Mouse (Mus musculus) ES-E14 (cell line): ENCODE data around the gene Pex7. TPM values are rescaled to one million over a fixed set of nuclear protein-coding genes. Genes with fewer than 3 reads are reported as not detected.
"Not testable (repeated sequence)": the region's sequence is repeated elsewhere in the genome, so short reads cannot be mapped to it uniquely, and the experiment has no call there.

Experiments
- DNase-seq: peaks from one replicate; pipeline ENCODE4 v3.0.0-alpha.2; 2013; ENCODE audit warnings: low read depth, low spot score
- H3K27ac ChIP-seq: 2 replicates; pipeline ENCODE4 v1.5.1; 2012; ENCODE audit warnings: low read depth, mild to moderate bottlenecking, low read length, moderate library complexity, mixed read lengths; ENCODE audit not compliant: poor library complexity, insufficient read depth, severe bottlenecking
- H3K36me3 ChIP-seq: 2 replicates; pipeline ENCODE4 v1.6.1; 2012; ENCODE audit warnings: mild to moderate bottlenecking, low read length, moderate library complexity, mixed read lengths; ENCODE audit not compliant: control insufficient read depth, poor library complexity, insufficient read depth, severe bottlenecking
- H3K4me1 ChIP-seq, 2 experiments: fragments of 150-350 bp in 1 of 2; sonication (generic) in 1 of 2; 2 replicates each; pipeline ENCODE4 v1.6.1; 2012; ENCODE audit warnings: low read length in 2 of 2, mild to moderate bottlenecking in 1 of 2, mixed read lengths in 1 of 2; ENCODE audit not compliant: control insufficient read depth in 2 of 2, insufficient read depth in 2 of 2, poor library complexity in 1 of 2
- H3K4me3 ChIP-seq, 2 experiments: fragments of 150-350 bp in 1 of 2; sonication (generic) in 1 of 2; 2 replicates each; pipeline ENCODE4 v1.5.1; 2012; ENCODE audit warnings: low read length in 2 of 2, low read depth in 1 of 2, mild to moderate bottlenecking in 1 of 2, mixed read lengths in 1 of 2; ENCODE audit not compliant: insufficient read depth in 1 of 2, poor library complexity in 1 of 2, severe bottlenecking in 1 of 2
- H3K9ac ChIP-seq: 2 replicates; pipeline ENCODE4 v1.6.1; 2012; ENCODE audit warnings: low read depth, mild to moderate bottlenecking, low read length, mixed read lengths; ENCODE audit not compliant: poor library complexity, insufficient read depth, severe bottlenecking
- H3K9me3 ChIP-seq: fragments of 150-350 bp; sonication (generic); 2 replicates; pipeline ENCODE4 v1.6.1; 2012; ENCODE audit warnings: low read depth, mild to moderate bottlenecking, low read length; ENCODE audit not compliant: control insufficient read depth, insufficient read depth
- CHD2 ChIP-seq: IDR thresholded peaks from 2 replicates; pipeline ENCODE4 v1.6.1; 2014; ENCODE audit warnings: mild to moderate bottlenecking, low read depth, low read length, inconsistent platforms
- HCFC1 ChIP-seq: IDR thresholded peaks from 2 replicates; pipeline ENCODE4 v1.6.1; 2012; ENCODE audit warnings: low read length, inconsistent platforms, borderline replicate concordance; ENCODE audit not compliant: insufficient read depth
- MAFK ChIP-seq: IDR thresholded peaks from 2 replicates; pipeline ENCODE4 v1.6.1; 2014; ENCODE audit warnings: mild to moderate bottlenecking, low read depth, low read length, inconsistent platforms; ENCODE audit not compliant: insufficient read depth
- ZC3H11A ChIP-seq: IDR thresholded peaks from 2 replicates; pipeline ENCODE4 v1.6.1; 2012; ENCODE audit warnings: low read depth, mild to moderate bottlenecking, inconsistent platforms, low read length, borderline replicate concordance
- ZNF384 ChIP-seq: IDR thresholded peaks from 2 replicates; pipeline ENCODE4 v1.6.1; 2012; ENCODE audit warnings: low read depth, low read length, inconsistent platforms
- in situ Hi-C, 2 experiments: fragments of 600-800 bp; cut with MboI; formaldehyde crosslinking; loops; one replicate each; pipeline ENCODE4 v1.15.1; 2025; ENCODE audit warnings: low sequenced_read_pairs in 2 of 2, inconsistent platforms in 1 of 2; ENCODE audit not compliant: unreplicated experiment in 2 of 2
- total RNA-seq: library from RNA; depleted of rRNA; stranded (reverse); fragments of 300-350 nt; gene quantifications from 2 replicates; pipeline ENCODE4 v1.2.3, GENCODE M21; 2012

Pex7 gene
- total RNA-seq, 1 experiment = 17.0 TPM

DNA sequence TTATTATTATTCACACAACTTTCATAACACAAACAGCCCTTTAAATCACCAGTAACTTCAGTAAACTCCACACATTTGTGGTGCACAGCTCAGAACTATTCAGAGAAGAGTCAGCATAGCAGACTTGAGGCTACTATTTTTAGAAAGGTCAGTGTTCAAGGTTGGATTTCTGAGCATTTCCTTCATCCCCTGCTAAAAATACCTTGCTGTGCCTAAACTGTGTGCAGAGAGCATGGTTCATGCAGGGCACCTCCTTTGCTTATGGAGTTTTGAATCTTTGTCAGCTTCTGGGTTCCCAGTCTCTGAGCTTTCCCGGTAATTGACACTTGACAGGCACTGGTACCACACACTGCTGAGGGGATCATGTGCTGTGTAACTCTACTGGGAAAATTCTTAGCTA is 20.7 kb upstream of the Pex7 start:
- H3K27ac ChIP-seq = no peak overlapping the region
- TF ChIP-seq CHD2 = no peak
- no peak for TF ChIP-seq ZC3H11A
- no peak for TF ChIP-seq MAFK
- TF ChIP-seq ZNF384 = no peak
- TF ChIP-seq HCFC1 = no peak
- H3K4me3 ChIP-seq = no peak overlapping the region
- H3K9me3 ChIP-seq = no peaks in the 10 kb centered on the region
- H3K9ac ChIP-seq = no peak overlapping the region
- DNase-seq = no peak
- in situ Hi-C loops = no loop called here
- H3K36me3 ChIP-seq = no peaks in the 10 kb centered on the region
- H3K4me1 ChIP-seq = no peaks in the 10 kb centered on the region

GRCm38 (mm10) chr10:19926391-19926897 is 19.0 kb upstream of the Pex7 start:
- H3K9ac ChIP-seq, H3K4me3 ChIP-seq, H3K27ac ChIP-seq, in situ Hi-C loops, DNase-seq, H3K9me3 ChIP-seq, H3K4me1 ChIP-seq, H3K36me3 ChIP-seq: not testable (repeated sequence)

DNA sequence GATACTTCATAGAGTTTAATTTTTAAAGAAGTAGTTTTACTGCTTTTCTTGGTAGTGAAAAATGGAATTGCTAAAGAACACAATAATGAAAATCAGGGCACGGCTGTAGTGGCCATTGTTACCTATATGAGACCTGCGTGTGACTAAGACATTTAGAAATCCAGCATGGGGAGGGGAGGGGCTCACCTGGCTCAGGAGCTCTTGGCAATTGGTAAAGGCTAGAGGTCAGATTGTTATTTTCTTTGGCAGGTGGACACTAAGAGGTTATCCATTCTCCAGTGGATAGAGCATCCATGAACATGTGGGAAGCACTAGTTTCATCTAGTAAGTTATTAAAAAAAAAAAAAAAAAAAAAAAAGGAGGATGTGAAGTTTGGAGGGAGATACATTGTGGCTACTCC is 16.8 kb upstream of the Pex7 start:
- in situ Hi-C loops = loop anchor here in 1 of 2 experiments (25.0 kb wide), 1 partner anchor 212 kb away; the partner anchor contains the start of gene Il20ra
- no peaks in the 10 kb centered on the region for H3K9me3 ChIP-seq
- no peaks in the 10 kb centered on the region for H3K4me1 ChIP-seq
- TF ChIP-seq HCFC1 = no peak
- no peak overlapping the region for H3K27ac ChIP-seq
- no peaks in the 10 kb centered on the region for H3K36me3 ChIP-seq
- H3K9ac ChIP-seq = no peak overlapping the region
- H3K4me3 ChIP-seq = no peak overlapping the region
- DNase-seq = no peak

DNA sequence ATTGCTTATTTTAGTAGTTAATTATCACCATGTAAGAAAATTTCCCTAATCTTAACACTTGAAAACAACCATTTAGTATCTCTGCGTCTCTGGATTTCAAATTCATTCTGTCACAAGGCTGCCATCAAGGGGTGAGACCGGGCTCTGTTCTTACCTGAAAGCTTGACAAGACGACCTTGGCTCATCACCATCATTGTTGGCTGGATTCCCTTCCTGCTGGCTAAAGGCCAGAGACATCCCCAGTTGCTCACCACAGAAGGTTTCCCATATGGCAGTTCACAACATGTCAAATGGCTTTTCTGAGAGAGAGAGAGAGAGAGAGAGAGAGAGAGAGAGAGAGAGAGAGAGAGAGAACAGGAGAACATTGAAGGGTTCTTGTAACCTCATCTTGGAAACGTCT is 14.9 kb upstream of the Pex7 start:
- no peaks in the 10 kb centered on the region for H3K9me3 ChIP-seq
- in situ Hi-C loops = loop anchor here in 1 of 2 experiments (25.0 kb wide), 1 partner anchor 210 kb away; the partner anchor contains the start of gene Il20ra
- H3K4me1 ChIP-seq = no peaks in the 10 kb centered on the region
- H3K9ac ChIP-seq = no peak overlapping the region
- H3K4me3 ChIP-seq = no peak overlapping the region
- no peak overlapping the region for H3K27ac ChIP-seq
- no peak for DNase-seq
- TF ChIP-seq ZNF384 (no peak), ZC3H11A (no peak), CHD2 (no peak), MAFK (no peak), HCFC1 (no peak)
- no peaks in the 10 kb centered on the region for H3K36me3 ChIP-seq

GRCm38 (mm10) chr10:19915301-19915700 is 7.8 kb upstream of the Pex7 start:
- H3K9me3 ChIP-seq = no peaks in the 10 kb centered on the region
- H3K9ac ChIP-seq = no peak overlapping the region
- no peaks in the 10 kb centered on the region for H3K36me3 ChIP-seq
- H3K4me3 ChIP-seq = no peak overlapping the region
- no peaks in the 10 kb centered on the region for H3K4me1 ChIP-seq
- in situ Hi-C loops = loop anchor here in 1 of 2 experiments (25.0 kb wide), 1 partner anchor 203 kb away; the partner anchor contains the start of gene Il20ra
- TF ChIP-seq ZC3H11A (0 out of 2 replicates have a peak, but pooled peaks have one; percentile 13), MAFK (peak; percentile 98), ZNF384 (no peak), HCFC1 (peak; percentile 81), CHD2 (no peak)
- no peak overlapping the region for H3K27ac ChIP-seq
- DNase-seq = no peak
